Mouse (Mus musculus): Measurements from ENCODE around the gene Ifna7. TPM values are rescaled to one million over a fixed set of nuclear protein-coding genes. Genes with fewer than 3 reads are reported as not detected.

The Ifna7 gene
- total and polyA plus RNA-seq, 2 experiments from 2014 or later, result not detected

DNA sequence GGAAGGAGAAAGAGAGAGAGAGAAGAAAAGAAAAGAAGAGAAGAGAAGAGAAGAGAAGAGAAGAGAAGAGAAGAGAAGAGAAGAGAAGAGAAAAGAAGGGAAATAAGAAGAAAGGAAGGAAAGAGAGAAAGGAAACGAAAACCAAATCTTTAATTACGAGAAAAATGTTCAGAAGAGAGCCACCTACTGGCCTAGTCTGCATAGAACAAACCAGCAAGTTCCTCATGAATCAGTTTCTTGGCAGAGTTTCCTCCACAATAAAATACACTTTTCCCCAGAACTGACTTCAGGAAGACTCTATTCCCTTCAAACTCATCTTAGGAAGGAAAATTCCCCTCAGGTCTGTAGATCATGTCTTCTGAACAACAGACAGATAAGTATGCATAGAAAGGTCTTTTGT, 29.3 kb downstream of the Ifna7 start:
- Histone ChIP-seq H3K27ac (ENCODE audit: low read depth, low read length) (no peak overlapping the region), H3K9ac (no peak overlapping the region), H3K36me3 (ENCODE audit: insufficient read depth) (no peaks in the 10 kb centered on the region), H3K27me3 (ENCODE audit: insufficient read depth, low read length) (no peaks in the 10 kb centered on the region), H3K9me3 (ENCODE audit: low read length) (no peaks in the 10 kb centered on the region), H3K4me1 (ENCODE audit: insufficient read depth) (no peaks in the 10 kb centered on the region), H3K4me2 (ENCODE audit: low read depth) (no peak overlapping the region), H3K4me3 (ENCODE audit: low read depth, low read length) (no peak overlapping the region)
- WGBS, result 40% methylated on average over 2 of the region's 2 CpGs
- peak; percentile 36; the same call in 1 of the 2 replicates for TF ChIP-seq CTCF (IDR thresholded peaks at IDR 0.05; ENCODE audit: low read depth)
- DNase-seq (no peak), ATAC-seq (no peak)

DNA sequence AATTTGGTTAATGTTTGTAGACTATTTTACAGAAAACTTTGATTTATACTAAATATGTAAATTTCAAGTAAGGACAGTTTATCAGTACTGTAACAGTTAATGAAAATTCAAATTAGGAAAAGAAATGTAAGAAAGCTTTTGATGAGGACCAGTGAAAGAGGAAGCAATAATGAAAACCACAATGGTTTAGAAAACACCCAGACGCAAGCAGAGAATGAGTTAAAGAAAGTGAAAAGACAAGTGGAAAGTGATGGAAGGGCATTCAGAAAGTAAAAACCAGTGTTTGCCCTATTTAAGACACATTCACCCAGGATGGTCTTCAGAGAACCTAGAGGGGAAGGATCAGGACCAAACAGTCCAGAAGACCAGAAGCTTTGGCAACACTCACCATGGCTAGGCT, 33.7 kb downstream of the Ifna7 start, which contains the start of gene Ifna1:
TSS of gene Ifna1 (plus strand) at position 390 of the 400 bp plus-strand sequence.
- H3K4me3 ChIP-seq (ENCODE audit: low read depth, low read length), result no peak within 1 kb of the TSS
- WGBS, result 37% methylated on average over 1 of the region's 1 CpGs
- no peaks in the 10 kb centered on the region for H3K9me3 ChIP-seq (ENCODE audit: low read length)
- H3K36me3 ChIP-seq (ENCODE audit: insufficient read depth), result no peaks in the 10 kb centered on the region
- DNase-seq (no peak), ATAC-seq (no peak)
- H3K27ac ChIP-seq (ENCODE audit: low read depth, low read length), result no peak within 1 kb of the TSS
- no peak within 1 kb of the TSS for H3K4me2 ChIP-seq (ENCODE audit: low read depth)
- H3K4me1 ChIP-seq (ENCODE audit: insufficient read depth), result no peaks in the 10 kb centered on the region
- no peaks in the 10 kb centered on the region for H3K27me3 ChIP-seq (ENCODE audit: insufficient read depth, low read length)
- no peak for TF ChIP-seq CTCF (IDR thresholded peaks at IDR 0.05; ENCODE audit: low read depth)
- H3K9ac ChIP-seq, result no peak within 1 kb of the TSS

DNA sequence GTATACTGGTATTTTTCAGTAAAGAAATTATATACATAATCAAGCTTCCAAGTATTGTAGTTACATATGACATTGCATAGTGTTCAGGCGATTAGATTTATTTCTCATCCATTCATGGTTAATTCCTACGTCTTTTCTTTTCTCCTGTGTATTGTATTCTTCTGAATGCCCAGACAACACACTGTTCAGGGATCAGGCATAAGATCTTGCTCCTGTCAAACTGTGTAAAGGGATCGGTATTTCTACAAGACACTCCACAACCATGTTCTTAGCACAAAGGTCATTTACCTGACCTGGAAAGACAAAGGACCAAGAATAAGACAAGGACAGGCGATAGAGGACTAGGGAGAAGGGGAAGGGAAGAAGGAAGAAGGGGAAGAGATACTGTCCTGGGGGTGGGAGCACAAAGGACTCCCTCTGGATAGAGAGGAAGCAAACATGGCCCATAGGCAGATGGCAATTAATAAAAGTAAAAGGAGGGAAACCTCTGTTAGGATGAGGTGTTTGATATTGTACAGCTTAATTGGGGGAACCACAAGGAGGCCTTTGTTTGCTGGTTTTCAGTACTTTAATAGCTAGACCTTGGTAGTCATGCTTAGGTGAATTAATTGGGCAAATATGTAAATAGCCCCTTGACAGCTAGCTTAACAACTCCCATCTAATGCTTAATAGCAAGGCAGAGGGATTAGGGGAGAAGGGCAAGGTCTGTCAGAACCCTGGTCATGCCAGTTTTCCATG, 35.2 kb downstream of the Ifna7 start:
- Histone ChIP-seq H3K9ac (no peak overlapping the region), H3K9me3 (ENCODE audit: low read length) (no peaks in the 10 kb centered on the region), H3K4me2 (ENCODE audit: low read depth) (no peak overlapping the region), H3K27ac (ENCODE audit: low read depth, low read length) (no peak overlapping the region), H3K4me1 (ENCODE audit: insufficient read depth) (no peaks in the 10 kb centered on the region), H3K27me3 (ENCODE audit: insufficient read depth, low read length) (no peaks in the 10 kb centered on the region), H3K4me3 (ENCODE audit: low read depth, low read length) (no peak overlapping the region), H3K36me3 (ENCODE audit: insufficient read depth) (no peaks in the 10 kb centered on the region)
- DNase-seq (no peak), ATAC-seq (no peak)
- no peak for TF ChIP-seq CTCF (IDR thresholded peaks at IDR 0.05; ENCODE audit: low read depth)
- 15% methylated on average over 4 of the region's 4 CpGs for WGBS

DNA sequence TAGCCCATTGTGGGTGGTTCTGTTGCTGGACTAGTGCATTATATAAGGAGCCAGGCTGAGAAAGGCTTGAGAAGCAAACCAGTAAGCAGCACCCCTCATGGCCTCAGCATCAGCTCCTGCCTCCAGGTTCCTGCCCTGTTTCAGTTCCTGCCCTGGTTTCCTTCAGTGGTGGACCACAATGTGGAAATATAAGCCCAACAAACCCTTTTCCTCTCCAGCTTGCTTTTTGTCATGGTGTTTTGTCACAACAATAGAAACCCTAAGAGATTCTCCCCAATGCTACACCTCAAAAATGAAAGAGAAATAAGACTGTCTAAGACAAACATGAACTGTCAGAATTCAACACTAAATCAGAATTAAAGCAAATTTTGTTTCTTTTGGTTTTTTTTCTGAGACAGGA, 43.2 kb downstream of the Ifna7 start:
- no peak overlapping the region for H3K9ac ChIP-seq
- H3K27me3 ChIP-seq (ENCODE audit: insufficient read depth, low read length), result no peaks in the 10 kb centered on the region
- no peak overlapping the region for H3K4me3 ChIP-seq (ENCODE audit: low read depth, low read length)
- H3K9me3 ChIP-seq (ENCODE audit: low read length), result no peaks in the 10 kb centered on the region
- no peaks in the 10 kb centered on the region for H3K4me1 ChIP-seq (ENCODE audit: insufficient read depth)
- no peak overlapping the region for H3K27ac ChIP-seq (ENCODE audit: low read depth, low read length)
- H3K4me2 ChIP-seq (ENCODE audit: low read depth), result no peak overlapping the region
- no peak for ATAC-seq
- TF ChIP-seq CTCF (IDR thresholded peaks at IDR 0.05; ENCODE audit: low read depth), result no peak
- no peaks in the 10 kb centered on the region for H3K36me3 ChIP-seq (ENCODE audit: insufficient read depth)
- DNase-seq, result no peak

DNA sequence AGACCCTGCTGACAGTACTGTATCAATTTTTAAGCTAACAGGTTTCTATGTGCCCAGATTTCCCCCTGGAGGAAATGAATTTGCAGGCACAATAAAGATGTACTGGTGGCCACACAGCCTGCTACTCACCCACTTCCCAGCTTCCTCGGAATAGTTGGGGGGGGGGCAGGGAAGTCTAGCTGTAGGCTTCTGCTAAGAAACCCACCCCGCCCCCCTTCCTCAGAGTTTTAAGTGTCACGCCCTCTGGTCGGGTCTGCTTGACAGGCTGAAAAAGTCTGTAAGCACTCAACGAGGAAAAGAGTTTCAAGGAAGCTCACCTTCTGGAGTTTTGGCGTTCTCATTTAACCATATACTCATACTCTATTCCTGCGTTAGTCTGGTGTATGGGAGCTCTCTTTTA, 47.3 kb downstream of the Ifna7 start:
- Histone ChIP-seq H3K36me3 (ENCODE audit: insufficient read depth) (no peaks in the 10 kb centered on the region), H3K4me3 (ENCODE audit: low read depth, low read length) (no peak overlapping the region), H3K27me3 (ENCODE audit: insufficient read depth, low read length) (no peaks in the 10 kb centered on the region), H3K4me2 (ENCODE audit: low read depth) (no peak overlapping the region), H3K4me1 (ENCODE audit: insufficient read depth) (no peaks in the 10 kb centered on the region), H3K27ac (ENCODE audit: low read depth, low read length) (no peak overlapping the region), H3K9ac (no peak overlapping the region), H3K9me3 (ENCODE audit: low read length) (no peaks in the 10 kb centered on the region)
- TF ChIP-seq CTCF (IDR thresholded peaks at IDR 0.05; ENCODE audit: low read depth), result no peak
- DNase-seq, result no peak
- WGBS, result 7% methylated on average over 7 of the region's 7 CpGs
- ATAC-seq, result no peak

DNA sequence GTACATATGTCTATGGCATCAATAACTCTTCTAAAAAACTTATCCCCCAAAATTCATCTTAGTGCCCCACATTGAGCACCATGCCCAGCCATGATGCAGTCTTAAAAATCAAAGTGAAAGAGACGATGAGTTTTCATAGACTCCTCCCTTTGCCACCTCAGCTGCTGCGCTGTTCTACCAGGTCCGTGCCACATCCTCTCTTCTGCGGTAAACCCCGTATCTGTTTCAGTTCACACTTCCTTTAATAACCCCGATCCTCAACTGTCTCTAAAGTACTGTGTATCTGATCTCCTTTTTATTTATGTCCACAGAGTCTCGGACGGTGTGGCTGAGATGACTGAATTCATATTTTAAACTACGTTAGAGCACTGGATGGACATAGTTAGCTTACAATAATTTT, 48.6 kb downstream of the Ifna7 start:
- Histone ChIP-seq H3K9ac (no peak overlapping the region), H3K4me2 (ENCODE audit: low read depth) (no peak overlapping the region), H3K4me3 (ENCODE audit: low read depth, low read length) (no peak overlapping the region), H3K27ac (ENCODE audit: low read depth, low read length) (no peak overlapping the region), H3K9me3 (ENCODE audit: low read length) (no peaks in the 10 kb centered on the region), H3K27me3 (ENCODE audit: insufficient read depth, low read length) (no peaks in the 10 kb centered on the region), H3K4me1 (ENCODE audit: insufficient read depth) (no peaks in the 10 kb centered on the region), H3K36me3 (ENCODE audit: insufficient read depth) (no peaks in the 10 kb centered on the region)
- 75% methylated on average over 9 of the region's 9 CpGs for WGBS
- TF ChIP-seq CTCF (IDR thresholded peaks at IDR 0.05; ENCODE audit: low read depth), result no peak
- ATAC-seq (no peak), DNase-seq (no peak)

DNA sequence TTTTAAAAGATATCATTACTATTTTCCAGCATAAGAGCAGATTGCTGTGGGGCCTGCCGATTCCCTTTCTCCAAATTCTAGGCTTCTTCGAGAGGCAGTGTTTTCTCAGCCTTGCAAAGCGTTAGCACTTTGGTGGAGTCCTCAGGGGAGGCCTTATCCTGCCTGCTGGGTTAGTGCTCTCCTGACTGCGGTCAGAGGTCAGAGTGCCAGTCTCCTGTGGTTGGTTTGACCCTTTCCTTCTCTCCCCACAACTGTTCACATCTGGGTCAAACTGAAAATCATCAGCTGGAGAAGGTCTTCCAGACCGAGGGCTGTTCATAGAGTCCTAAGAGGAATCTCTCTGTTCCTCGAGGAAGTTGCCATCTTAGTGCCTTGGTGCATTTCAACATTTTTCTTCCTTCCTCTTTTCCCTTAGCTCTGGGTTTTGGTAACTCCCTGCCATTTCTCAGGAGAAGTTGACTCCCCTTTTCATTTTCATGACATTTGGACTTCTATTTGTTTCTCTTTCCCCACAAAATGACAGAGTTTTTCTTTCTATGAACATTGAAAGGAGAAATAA, 49.1 kb downstream of the Ifna7 start:
- H3K9me3 ChIP-seq (ENCODE audit: low read length), result no peaks in the 10 kb centered on the region
- 66% methylated on average over 6 of the region's 6 CpGs for WGBS
- no peaks in the 10 kb centered on the region for H3K4me1 ChIP-seq (ENCODE audit: insufficient read depth)
- TF ChIP-seq CTCF (IDR thresholded peaks at IDR 0.05; ENCODE audit: low read depth), result no peak
- H3K4me2 ChIP-seq (ENCODE audit: low read depth), result no peak overlapping the region
- H3K27ac ChIP-seq (ENCODE audit: low read depth, low read length), result no peak overlapping the region
- H3K36me3 ChIP-seq (ENCODE audit: insufficient read depth), result no peaks in the 10 kb centered on the region
- ATAC-seq (no peak), DNase-seq (no peak)
- no peaks in the 10 kb centered on the region for H3K27me3 ChIP-seq (ENCODE audit: insufficient read depth, low read length)
- no peak overlapping the region for H3K9ac ChIP-seq
- H3K4me3 ChIP-seq (ENCODE audit: low read depth, low read length), result no peak overlapping the region

Other genes with a start within 250 kb of the Ifna7 start
- not detected in 2 replicates for gene Ifna14, start 244.4 kb upstream of the Ifna7 start, total RNA-seq (2014; rRNA removed)
- not detected in 2 replicates for gene Ifna14, start 244.4 kb upstream of the Ifna7 start, polyA plus RNA-seq (2015; fragmentation: Nextera tagmentation; extraction: Ambion mirVana)
- gene Ifna9, start 223.8 kb upstream of the Ifna7 start, total RNA-seq (2014; rRNA removed), result not detected in 2 replicates
- not detected in 2 replicates for gene Ifna9, start 223.8 kb upstream of the Ifna7 start, polyA plus RNA-seq (2015; fragmentation: Nextera tagmentation; extraction: Ambion mirVana)
- not detected in 2 replicates for gene Ifna12, start 212.9 kb upstream of the Ifna7 start, total RNA-seq (2014; rRNA removed)
- not detected in 2 replicates for gene Ifna12, start 212.9 kb upstream of the Ifna7 start, polyA plus RNA-seq (2015; fragmentation: Nextera tagmentation; extraction: Ambion mirVana)
- gene C87499, start 181.8 kb upstream of the Ifna7 start, total RNA-seq (2014; rRNA removed), result not detected in 2 replicates
- not detected in 2 replicates for gene C87499, start 181.8 kb upstream of the Ifna7 start, polyA plus RNA-seq (2015; fragmentation: Nextera tagmentation; extraction: Ambion mirVana)
- not detected in 2 replicates for gene Ifna13, start 171.8 kb upstream of the Ifna7 start, total RNA-seq (2014; rRNA removed)
- not detected in 2 replicates for gene Ifna13, start 171.8 kb upstream of the Ifna7 start, polyA plus RNA-seq (2015; fragmentation: Nextera tagmentation; extraction: Ambion mirVana)
- gene Ifna16, start 139.3 kb upstream of the Ifna7 start, total RNA-seq (2014; rRNA removed), result not detected in 2 replicates
- not detected in 2 replicates for gene Ifna16, start 139.3 kb upstream of the Ifna7 start, polyA plus RNA-seq (2015; fragmentation: Nextera tagmentation; extraction: Ambion mirVana)
- gene Ifna2, start 132.3 kb upstream of the Ifna7 start, total RNA-seq (2014; rRNA removed), result not detected in 2 replicates
- not detected in 2 replicates for gene Ifna2, start 132.3 kb upstream of the Ifna7 start, polyA plus RNA-seq (2015; fragmentation: Nextera tagmentation; extraction: Ambion mirVana)
- gene Ifnab, start 124.9 kb upstream of the Ifna7 start, total RNA-seq (2014; rRNA removed), result not detected in 2 replicates
- gene Ifnab, start 124.9 kb upstream of the Ifna7 start, polyA plus RNA-seq (2015; fragmentation: Nextera tagmentation; extraction: Ambion mirVana), result not detected in 2 replicates
- 1.2 and 2.9 TPM in 2 replicates for gene Gm26566, start 94.4 kb upstream of the Ifna7 start, total RNA-seq (2014; rRNA removed)
- gene Gm26566, start 94.4 kb upstream of the Ifna7 start, polyA plus RNA-seq (2015; fragmentation: Nextera tagmentation; extraction: Ambion mirVana), result 0.84 and 1.1 TPM in 2 replicates
- gene Klhl9, start 93.8 kb upstream of the Ifna7 start, total RNA-seq (2014; rRNA removed), result 171 and 176 TPM in 2 replicates
- 65.8 and 78.1 TPM in 2 replicates for gene Klhl9, start 93.8 kb upstream of the Ifna7 start, polyA plus RNA-seq (2015; fragmentation: Nextera tagmentation; extraction: Ambion mirVana)
- gene Gm13271, start 61.4 kb upstream of the Ifna7 start, total RNA-seq (2014; rRNA removed), result not detected in 2 replicates
- not detected in 2 replicates for gene Gm13271, start 61.4 kb upstream of the Ifna7 start, polyA plus RNA-seq (2015; fragmentation: Nextera tagmentation; extraction: Ambion mirVana)
- not detected in 2 replicates for gene Gm13283, start 56.1 kb upstream of the Ifna7 start, total RNA-seq (2014; rRNA removed)
- not detected in 2 replicates for gene Gm13283, start 56.1 kb upstream of the Ifna7 start, polyA plus RNA-seq (2015; fragmentation: Nextera tagmentation; extraction: Ambion mirVana)
- not detected in 2 replicates for gene Gm13290, start 42.4 kb upstream of the Ifna7 start, total RNA-seq (2014; rRNA removed)
- gene Gm13290, start 42.4 kb upstream of the Ifna7 start, polyA plus RNA-seq (2015; fragmentation: Nextera tagmentation; extraction: Ambion mirVana), result not detected in 2 replicates
- not detected in 2 replicates for gene Gm13289, start 39.3 kb upstream of the Ifna7 start, total RNA-seq (2014; rRNA removed)
- gene Gm13289, start 39.3 kb upstream of the Ifna7 start, polyA plus RNA-seq (2015; fragmentation: Nextera tagmentation; extraction: Ambion mirVana), result not detected in 2 replicates
- not detected in 2 replicates for gene Gm13272, start 36.4 kb upstream of the Ifna7 start, total RNA-seq (2014; rRNA removed)
- gene Gm13272, start 36.4 kb upstream of the Ifna7 start, polyA plus RNA-seq (2015; fragmentation: Nextera tagmentation; extraction: Ambion mirVana), result not detected in 2 replicates
- 0.33 TPM in 1 of 2 replicates, not detected in the other for gene Ifnz, start 34.1 kb upstream of the Ifna7 start, total RNA-seq (2014; rRNA removed)
- not detected in 2 replicates for gene Ifnz, start 34.1 kb upstream of the Ifna7 start, polyA plus RNA-seq (2015; fragmentation: Nextera tagmentation; extraction: Ambion mirVana)
- not detected in 2 replicates for gene Gm13276, start 30.5 kb upstream of the Ifna7 start, total RNA-seq (2014; rRNA removed)
- not detected in 2 replicates for gene Gm13276, start 30.5 kb upstream of the Ifna7 start, polyA plus RNA-seq (2015; fragmentation: Nextera tagmentation; extraction: Ambion mirVana)
- not detected in 2 replicates for gene Gm13277, start 27.6 kb upstream of the Ifna7 start, total RNA-seq (2014; rRNA removed)
- not detected in 2 replicates for gene Gm13277, start 27.6 kb upstream of the Ifna7 start, polyA plus RNA-seq (2015; fragmentation: Nextera tagmentation; extraction: Ambion mirVana)
- gene Gm13278, start 24.7 kb upstream of the Ifna7 start, total RNA-seq (2014; rRNA removed), result not detected in 2 replicates
- gene Gm13278, start 24.7 kb upstream of the Ifna7 start, polyA plus RNA-seq (2015; fragmentation: Nextera tagmentation; extraction: Ambion mirVana), result not detected in 2 replicates
- not detected in 2 replicates for gene Gm13275, start 21.7 kb upstream of the Ifna7 start, total RNA-seq (2014; rRNA removed)
- not detected in 2 replicates for gene Gm13275, start 21.7 kb upstream of the Ifna7 start, polyA plus RNA-seq (2015; fragmentation: Nextera tagmentation; extraction: Ambion mirVana)
- not detected in 2 replicates for gene Gm13279, start 18.8 kb upstream of the Ifna7 start, total RNA-seq (2014; rRNA removed)
- not detected in 2 replicates for gene Gm13279, start 18.8 kb upstream of the Ifna7 start, polyA plus RNA-seq (2015; fragmentation: Nextera tagmentation; extraction: Ambion mirVana)
- not detected in 2 replicates for gene Gm13285, start 16.6 kb upstream of the Ifna7 start, total RNA-seq (2014; rRNA removed)
- gene Gm13285, start 16.6 kb upstream of the Ifna7 start, polyA plus RNA-seq (2015; fragmentation: Nextera tagmentation; extraction: Ambion mirVana), result not detected in 2 replicates
- gene Gm13287, start 13.0 kb upstream of the Ifna7 start, total RNA-seq (2014; rRNA removed), result not detected in 2 replicates
- not detected in 2 replicates for gene Gm13287, start 13.0 kb upstream of the Ifna7 start, polyA plus RNA-seq (2015; fragmentation: Nextera tagmentation; extraction: Ambion mirVana)
- gene Gm13288, start 10.7 kb upstream of the Ifna7 start, total RNA-seq (2014; rRNA removed), result not detected in 2 replicates
- gene Gm13288, start 10.7 kb upstream of the Ifna7 start, polyA plus RNA-seq (2015; fragmentation: Nextera tagmentation; extraction: Ambion mirVana), result not detected in 2 replicates
- gene Ifna11, start 3.7 kb downstream of the Ifna7 start, total RNA-seq (2014; rRNA removed), result not detected in 2 replicates
- not detected in 2 replicates for gene Ifna11, start 3.7 kb downstream of the Ifna7 start, polyA plus RNA-seq (2015; fragmentation: Nextera tagmentation; extraction: Ambion mirVana)
- gene Ifna6, start 11.2 kb downstream of the Ifna7 start, total RNA-seq (2014; rRNA removed), result not detected in 2 replicates
- not detected in 2 replicates for gene Ifna6, start 11.2 kb downstream of the Ifna7 start, polyA plus RNA-seq (2015; fragmentation: Nextera tagmentation; extraction: Ambion mirVana)
- not detected in 2 replicates for gene Ifna5, start 19.3 kb downstream of the Ifna7 start, total RNA-seq (2014; rRNA removed)
- not detected in 2 replicates for gene Ifna5, start 19.3 kb downstream of the Ifna7 start, polyA plus RNA-seq (2015; fragmentation: Nextera tagmentation; extraction: Ambion mirVana)
- gene Ifna4, start 25.6 kb downstream of the Ifna7 start, total RNA-seq (2014; rRNA removed), result not detected in 2 replicates
- not detected in 2 replicates for gene Ifna4, start 25.6 kb downstream of the Ifna7 start, polyA plus RNA-seq (2015; fragmentation: Nextera tagmentation; extraction: Ambion mirVana)
- gene Ifna1, start 33.9 kb downstream of the Ifna7 start, total RNA-seq (2014; rRNA removed), result not detected in 2 replicates
- gene Ifna1, start 33.9 kb downstream of the Ifna7 start, polyA plus RNA-seq (2015; fragmentation: Nextera tagmentation; extraction: Ambion mirVana), result not detected in 2 replicates
- not detected in 2 replicates for gene Ifne, start 64.0 kb downstream of the Ifna7 start, total RNA-seq (2014; rRNA removed)
- gene Ifne, start 64.0 kb downstream of the Ifna7 start, polyA plus RNA-seq (2015; fragmentation: Nextera tagmentation; extraction: Ambion mirVana), result not detected in 2 replicates